Mouse (Mus musculus) hindbrain, embryonic 10.5 days (tissue): Measurements from ENCODE around the gene Apba2. TPM values are rescaled to one million over a fixed set of nuclear protein-coding genes. Genes with fewer than 3 reads are reported as not detected.

Source experiments
- DNase-seq: peaks from one replicate; pipeline ENCODE4 v3.0.0-alpha.2; 2017; ENCODE audit warnings: low spot score
- H3K27ac ChIP-seq: fragments of 300-500 bp; sonication (generic); 2 replicates; pipeline ENCODE4 v1.5.1; 2016; ENCODE audit warnings: mild to moderate bottlenecking, moderate library complexity
- H3K27me3 ChIP-seq: fragments of 300-500 bp; sonication (generic); 2 replicates; pipeline ENCODE4 v1.6.1; 2016; ENCODE audit warnings: mild to moderate bottlenecking; ENCODE audit not compliant: poor library complexity, insufficient read depth, severe bottlenecking
- H3K36me3 ChIP-seq: fragments of 300-500 bp; sonication (generic); 2 replicates; pipeline ENCODE4 v1.6.1; 2016; ENCODE audit warnings: mild to moderate bottlenecking, moderate library complexity
- H3K4me1 ChIP-seq: fragments of 300-500 bp; sonication (generic); replicated peaks from 2 replicates; pipeline ENCODE4 v1.6.1; 2016; ENCODE audit warnings: mild to moderate bottlenecking
- H3K4me3 ChIP-seq: fragments of 300-500 bp; sonication (generic); 2 replicates; pipeline ENCODE4 v1.5.1; 2016; ENCODE audit warnings: mild to moderate bottlenecking, moderate library complexity
- H3K9me3 ChIP-seq: fragments of 300-500 bp; sonication (generic); 2 replicates; pipeline ENCODE4 v1.6.1; 2016; ENCODE audit warnings: mild to moderate bottlenecking, moderate library complexity
- WGBS: fragments of 180-500 bp; shearing (Covaris S2); methylation state at CpG from one replicate; pipeline ENCODE4 v1.1.7; 2016; 5-methylcytosine and 5-hydroxymethylcytosine counted together
- polyA plus RNA-seq: library from polyadenylated mRNA; unstranded; fragments of >200 nt; fragmentation: Nextera tagmentation; extraction: Ambion mirVana; gene quantifications from 2 replicates; pipeline ENCODE4 v1.2.1, GENCODE M21; 2016

Gene Apba2
- polyA plus RNA-seq, 1 experiment from 2014 or later, result 88.9 TPM

DNA sequence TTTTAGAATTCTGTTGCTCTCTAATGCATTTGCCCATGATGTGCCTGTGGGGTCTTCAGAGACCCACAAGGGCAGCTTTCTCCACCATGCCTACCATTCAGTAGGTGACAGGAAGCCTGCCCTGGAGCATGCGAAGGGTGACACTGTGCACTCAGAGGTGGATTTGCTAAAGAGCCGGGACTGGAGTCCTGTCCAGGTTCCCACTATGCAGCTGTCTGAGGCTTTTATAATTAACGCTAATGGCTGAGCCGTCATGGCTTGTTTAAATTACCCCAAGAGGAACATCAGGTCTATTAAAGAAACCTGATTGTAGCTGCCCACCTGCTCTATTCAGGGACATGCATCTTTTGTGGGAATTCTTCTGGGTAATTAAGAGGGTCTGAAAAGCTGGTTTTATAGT is 78.4 kb downstream of the Apba2 start:
- H3K9me3 ChIP-seq, result no peaks in the 10 kb centered on the region
- DNase-seq, result no peak
- 67% methylated on average over 4 of the region's 4 CpGs for WGBS

DNA sequence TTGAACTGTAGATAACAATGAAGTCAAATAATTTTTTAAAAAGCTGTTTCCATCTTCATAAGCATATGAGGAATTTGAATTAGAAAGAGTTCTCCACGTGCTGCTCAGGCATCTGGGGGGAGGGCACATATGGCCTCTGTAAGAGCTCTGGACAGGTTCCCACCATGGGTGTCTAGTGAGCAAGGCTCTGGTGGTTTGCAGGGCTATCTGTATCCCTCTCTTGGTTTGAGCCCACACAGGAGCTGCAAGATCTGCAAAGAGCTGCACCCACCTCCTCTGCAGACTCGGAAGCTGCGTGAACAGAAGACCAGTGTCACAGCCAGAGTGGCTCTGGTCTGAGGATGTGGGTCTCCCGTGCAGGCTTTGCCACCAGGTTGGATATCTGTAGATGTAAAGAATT is 78.8 kb downstream of the Apba2 start:
- H3K27ac ChIP-seq, result peak overlapping the region; percentile 35; the same call in 1 of the 2 replicates
- no peaks in the 10 kb centered on the region for H3K36me3 ChIP-seq
- H3K4me3 ChIP-seq, result no peak overlapping the region
- H3K4me1 ChIP-seq, result peaks cover 20% of the 10 kb centered on the region
- no peaks in the 10 kb centered on the region for H3K27me3 ChIP-seq
- DNase-seq, result no peak
- no peaks in the 10 kb centered on the region for H3K9me3 ChIP-seq
- WGBS, result 78% methylated on average over 4 of the region's 4 CpGs

More for the DNA sequence above, 78.4 kb downstream of the Apba2 start:
- Histone ChIP-seq H3K36me3 (no peaks in the 10 kb centered on the region), H3K4me3 (no peak overlapping the region), H3K27ac (peak overlapping the region; percentile 35; the same call in 1 of the 2 replicates), H3K4me1 (peaks cover 20% of the 10 kb centered on the region), H3K27me3 (no peaks in the 10 kb centered on the region)

DNA sequence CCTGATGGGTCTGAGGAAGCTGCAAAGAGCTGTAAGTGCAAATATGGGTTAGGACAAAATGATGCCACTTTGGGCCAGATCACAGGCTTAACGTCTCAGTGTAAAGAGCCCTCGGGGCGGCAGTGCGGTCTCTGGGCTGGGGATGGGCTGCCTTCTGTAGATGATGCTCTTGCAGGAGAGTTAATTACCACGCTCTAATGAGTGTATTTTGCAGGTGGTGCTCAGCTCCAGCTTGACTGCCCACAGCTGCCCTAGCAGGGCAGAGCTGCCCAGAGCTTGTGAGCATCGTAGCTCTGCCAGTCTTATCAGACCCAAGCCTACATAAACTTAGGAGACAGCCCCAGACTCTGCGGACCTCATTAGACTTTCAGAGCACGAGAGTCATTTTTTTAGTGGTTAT is 80.9 kb downstream of the Apba2 start:
- no peak overlapping the region for H3K27ac ChIP-seq
- DNase-seq, result no peak
- 83% methylated on average over 8 of the region's 8 CpGs for WGBS

DNA sequence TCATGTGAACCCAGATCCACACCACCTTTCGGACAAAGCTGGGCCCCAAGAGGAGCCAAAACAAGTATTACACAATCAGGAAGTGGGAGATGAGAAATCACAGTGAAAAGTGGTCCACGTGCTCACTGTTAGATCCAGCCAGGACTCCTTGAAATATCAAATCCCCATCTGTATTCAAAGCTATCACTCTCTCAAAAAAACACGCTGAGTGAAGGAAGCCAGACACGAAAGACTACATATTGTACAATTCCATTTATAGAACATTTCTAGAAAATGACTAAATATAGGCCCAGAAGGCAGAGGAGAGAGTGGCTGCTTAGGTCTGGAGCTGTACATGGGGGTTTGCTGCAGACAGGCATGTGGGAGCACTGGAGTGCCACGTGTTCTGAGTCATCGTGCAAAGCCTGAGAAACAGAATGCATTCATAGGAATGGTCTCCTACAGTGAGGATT is 82.2 kb downstream of the Apba2 start:
- Histone ChIP-seq H3K27me3 (no peaks in the 10 kb centered on the region), H3K4me1 (peaks cover 20% of the 10 kb centered on the region), H3K4me3 (no peak overlapping the region), H3K36me3 (no peaks in the 10 kb centered on the region), H3K27ac (no peak overlapping the region), H3K9me3 (no peaks in the 10 kb centered on the region)
- no peak for DNase-seq
- WGBS, result 92% methylated on average over 6 of the region's 6 CpGs

More for the DNA sequence above, 80.9 kb downstream of the Apba2 start:
- Histone ChIP-seq H3K9me3 (no peaks in the 10 kb centered on the region), H3K4me3 (no peak overlapping the region), H3K27me3 (no peaks in the 10 kb centered on the region), H3K4me1 (peaks cover 20% of the 10 kb centered on the region), H3K36me3 (no peaks in the 10 kb centered on the region)

DNA sequence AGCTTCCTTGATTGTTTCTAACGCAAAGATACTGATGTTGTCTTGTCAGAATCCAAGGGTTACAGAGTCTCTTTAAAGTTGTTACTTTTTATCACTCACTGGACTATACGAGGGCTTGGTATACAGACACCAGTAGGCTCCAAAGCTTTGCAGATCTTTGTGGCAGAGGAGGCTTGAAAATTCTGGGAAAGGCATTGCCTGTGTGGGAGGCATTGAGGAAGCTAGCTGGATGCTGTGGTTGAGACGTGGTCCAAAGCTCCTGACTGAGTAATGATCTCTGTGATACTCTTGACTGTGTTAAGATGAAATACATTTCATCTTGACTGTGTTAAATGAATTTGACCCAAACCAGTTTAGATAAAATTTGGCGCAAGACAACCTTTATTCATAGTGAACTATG is 84.6 kb downstream of the Apba2 start:
- no peak overlapping the region for H3K27ac ChIP-seq
- H3K4me3 ChIP-seq, result no peak overlapping the region
- H3K4me1 ChIP-seq, result peaks cover 1% of the 10 kb centered on the region; the same call in 1 of the 2 replicates
- 95% methylated on average over 4 of the region's 4 CpGs for WGBS
- H3K27me3 ChIP-seq, result no peaks in the 10 kb centered on the region
- H3K9me3 ChIP-seq, result 0 out of 2 replicates have a peak, but pooled peaks cover under 1% of the 10 kb centered on the region
- no peak for DNase-seq
- no peaks in the 10 kb centered on the region for H3K36me3 ChIP-seq

DNA sequence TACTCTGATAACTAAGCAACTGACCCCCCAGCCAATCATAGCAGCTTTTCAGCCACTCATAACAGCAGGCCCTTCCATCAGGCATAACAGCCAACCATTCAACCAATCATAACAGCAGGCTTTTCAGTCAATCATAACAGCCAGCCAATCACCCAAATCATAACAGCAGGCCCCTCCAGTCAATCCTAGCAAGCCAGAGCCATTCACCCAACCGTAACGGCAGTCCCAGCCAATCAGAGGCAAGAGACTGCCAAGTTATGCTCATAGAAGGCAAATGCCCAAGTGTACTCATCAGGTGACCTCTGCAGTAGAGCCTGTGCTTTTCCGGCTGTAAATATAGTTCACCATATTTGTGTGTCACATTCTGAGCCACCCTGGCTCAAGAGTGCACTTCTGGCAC is 85.1 kb downstream of the Apba2 start:
- no peak for DNase-seq
- Histone ChIP-seq H3K4me1 (no peaks in the 10 kb centered on the region), H3K4me3 (no peak overlapping the region), H3K9me3 (0 out of 2 replicates have a peak, but pooled peaks cover 4% of the 10 kb centered on the region), H3K36me3 (no peaks in the 10 kb centered on the region), H3K27me3 (no peaks in the 10 kb centered on the region), H3K27ac (no peak overlapping the region)
- 94% methylated on average over 3 of the region's 3 CpGs for WGBS

DNA sequence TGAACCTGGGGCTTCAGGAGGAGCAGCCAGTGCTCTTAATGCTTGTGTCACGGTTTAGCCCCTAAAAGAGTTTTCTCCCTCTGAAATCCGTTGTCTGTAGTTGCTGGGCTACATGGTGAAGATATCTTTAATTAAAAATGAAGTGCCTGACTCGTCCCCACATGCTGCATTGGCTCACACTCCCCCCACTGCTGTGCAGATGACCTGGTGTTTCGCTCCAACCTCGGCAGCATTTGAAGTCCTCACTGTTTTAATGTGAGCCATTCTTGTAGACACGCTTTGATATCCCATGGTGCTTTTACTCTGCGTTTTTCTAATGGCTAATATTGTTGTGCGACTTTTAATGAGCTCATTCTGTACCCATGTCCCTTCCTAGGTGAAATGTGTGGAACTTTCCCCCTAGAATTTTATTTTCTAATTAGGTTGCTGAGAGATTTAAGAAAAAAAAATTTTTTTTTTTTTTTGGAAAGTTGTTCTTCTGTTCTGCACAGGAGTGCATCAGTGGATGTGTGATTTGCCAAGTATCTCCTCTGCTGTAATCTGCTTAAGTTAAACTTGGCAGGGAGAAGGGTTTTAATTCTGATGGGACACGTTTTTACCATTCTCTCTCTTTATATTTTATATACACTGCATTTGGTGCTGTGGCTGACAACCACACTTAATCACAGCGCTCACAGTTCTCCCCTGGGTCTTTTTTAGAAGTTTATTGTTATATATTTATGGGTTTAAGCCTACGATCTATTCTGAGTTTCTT is 87.3 kb downstream of the Apba2 start:
- no peaks in the 10 kb centered on the region for H3K4me1 ChIP-seq
- 0 out of 2 replicates have a peak, but pooled peaks cover 4% of the 10 kb centered on the region for H3K9me3 ChIP-seq
- H3K27me3 ChIP-seq, result no peaks in the 10 kb centered on the region
- DNase-seq, result no peak
- WGBS, result 75% methylated on average over 11 of the region's 11 CpGs
- no peaks in the 10 kb centered on the region; the same call in 1 of the 2 replicates for H3K36me3 ChIP-seq
- H3K27ac ChIP-seq, result no peak overlapping the region
- H3K4me3 ChIP-seq, result no peak overlapping the region

DNA sequence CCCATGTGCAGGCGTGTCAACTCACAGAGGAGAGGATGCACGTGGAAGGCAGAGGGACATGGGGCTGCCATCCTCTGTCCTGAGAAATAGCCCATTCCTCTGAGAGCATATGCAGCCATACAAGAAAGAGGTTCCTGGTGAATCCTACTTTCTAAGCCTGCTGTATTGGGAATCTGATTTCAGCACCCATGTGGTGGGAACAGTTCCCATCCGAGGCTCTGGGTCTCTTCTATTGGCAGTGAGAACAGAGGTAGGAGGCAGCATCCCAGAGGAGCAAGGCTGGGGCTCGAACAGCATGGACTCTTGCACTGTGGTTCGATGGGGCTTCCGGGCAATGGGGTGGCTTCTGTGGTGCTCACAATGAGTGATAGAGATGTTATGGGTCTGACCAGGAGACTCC is 93.8 kb downstream of the Apba2 start:
- Histone ChIP-seq H3K27me3 (no peaks in the 10 kb centered on the region), H3K4me1 (0 out of 2 replicates have a peak, but pooled peaks cover 5% of the 10 kb centered on the region), H3K27ac (no peak overlapping the region), H3K9me3 (0 out of 2 replicates have a peak, but pooled peaks cover 4% of the 10 kb centered on the region), H3K4me3 (no peak overlapping the region), H3K36me3 (peaks cover 2% of the 10 kb centered on the region; the same call in 1 of the 2 replicates)
- 74% methylated on average over 6 of the region's 6 CpGs for WGBS
- DNase-seq, result no peak

DNA sequence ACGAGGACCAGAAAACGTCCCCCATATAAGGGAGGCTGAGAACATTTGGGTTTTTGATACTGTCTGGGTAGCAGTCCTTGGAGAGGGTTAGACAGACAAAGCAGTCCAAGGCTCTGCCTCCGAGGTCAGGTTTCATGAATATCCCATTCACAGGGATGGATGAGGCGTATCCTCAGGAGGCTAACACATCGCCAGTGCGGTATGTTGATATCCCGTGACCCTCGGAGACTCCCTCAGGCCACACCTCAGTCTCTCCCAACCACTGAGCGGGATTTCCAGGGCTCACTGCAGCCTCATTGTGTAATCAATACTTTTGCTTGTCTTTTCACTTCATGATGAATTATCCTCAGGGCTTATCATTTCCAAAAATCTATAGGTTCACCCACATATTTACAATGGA is 95.1 kb downstream of the Apba2 start:
- no peaks in the 10 kb centered on the region for H3K9me3 ChIP-seq
- no peak overlapping the region for H3K27ac ChIP-seq
- 0 out of 2 replicates have a peak, but pooled peaks cover 5% of the 10 kb centered on the region for H3K4me1 ChIP-seq
- peaks cover 2% of the 10 kb centered on the region; the same call in 1 of the 2 replicates for H3K36me3 ChIP-seq
- no peak for DNase-seq
- WGBS, result 65% methylated on average over 9 of the region's 9 CpGs
- H3K4me3 ChIP-seq, result no peak overlapping the region
- no peaks in the 10 kb centered on the region for H3K27me3 ChIP-seq

DNA sequence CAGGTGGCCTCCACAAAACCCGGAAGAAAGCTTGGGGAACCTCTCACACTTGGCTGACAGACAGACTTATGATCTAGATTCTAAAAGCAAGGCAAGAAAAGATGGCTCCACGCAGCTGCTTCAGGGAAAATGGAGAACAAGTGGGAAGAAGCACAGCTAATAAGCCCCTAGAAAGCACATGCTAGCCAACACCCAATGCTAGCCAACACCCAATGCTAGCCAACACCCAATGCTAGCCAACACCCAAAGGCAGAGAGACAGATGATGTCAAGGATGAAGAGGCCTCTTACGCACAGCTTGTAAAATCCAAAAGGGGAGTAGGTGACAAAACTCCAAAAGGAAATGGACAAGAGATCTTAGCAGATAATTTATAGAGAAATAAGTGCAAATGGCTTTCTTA is 108.4 kb downstream of the Apba2 start:
- Histone ChIP-seq H3K27me3 (no peaks in the 10 kb centered on the region), H3K4me1 (no peaks in the 10 kb centered on the region), H3K27ac (no peak overlapping the region), H3K9me3 (no peaks in the 10 kb centered on the region), H3K36me3 (peaks cover 12% of the 10 kb centered on the region; the same call in 1 of the 2 replicates), H3K4me3 (no peak overlapping the region)
- 86% methylated on average over 3 of the region's 3 CpGs for WGBS
- DNase-seq, result no peak

DNA sequence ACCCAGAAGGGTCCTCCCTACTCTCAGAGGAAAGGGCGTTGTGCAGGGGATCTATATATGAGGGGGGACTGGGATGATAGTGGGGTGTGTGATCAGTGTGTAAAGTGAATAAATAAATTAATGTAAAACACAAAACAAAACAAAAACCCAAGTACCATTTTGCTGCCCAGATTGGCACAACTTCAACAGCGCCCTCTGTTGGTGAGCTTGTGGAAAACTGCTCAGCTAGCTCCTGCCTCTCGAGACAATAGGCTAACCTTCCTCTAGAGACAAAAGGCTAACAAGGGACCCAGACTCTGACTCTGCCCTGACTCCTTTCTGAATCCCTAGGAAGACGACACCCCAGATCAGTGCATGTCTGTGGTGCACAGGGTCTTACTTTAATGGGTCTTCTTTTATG is 109.4 kb downstream of the Apba2 start:
- no peaks in the 10 kb centered on the region for H3K4me1 ChIP-seq
- H3K36me3 ChIP-seq, result peaks cover 12% of the 10 kb centered on the region; the same call in 1 of the 2 replicates
- no peak overlapping the region for H3K27ac ChIP-seq
- no peaks in the 10 kb centered on the region for H3K9me3 ChIP-seq
- DNase-seq, result no peak
- no peaks in the 10 kb centered on the region for H3K27me3 ChIP-seq
- 62% methylated on average over 4 of the region's 4 CpGs for WGBS
- H3K4me3 ChIP-seq, result no peak overlapping the region

DNA sequence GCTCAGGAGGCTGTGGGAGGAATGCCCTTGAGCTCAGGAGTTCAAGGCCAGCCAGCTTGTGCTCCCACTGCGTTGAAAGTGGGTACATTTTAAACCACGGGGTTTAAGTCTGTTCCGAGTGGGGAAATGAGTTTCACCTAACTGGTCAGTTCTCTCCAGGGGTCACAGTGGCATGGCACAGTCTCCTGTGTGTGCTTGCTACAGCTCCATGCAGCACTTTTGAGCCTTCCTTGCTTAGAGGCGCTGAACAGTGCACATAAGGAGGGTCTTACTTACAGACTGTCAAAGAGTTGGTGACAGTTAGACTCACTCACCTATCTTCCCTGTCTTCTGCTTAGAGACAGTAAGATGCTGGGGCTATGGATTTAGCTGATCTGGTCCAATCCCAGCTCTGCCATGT is 117.8 kb downstream of the Apba2 start:
- H3K27ac ChIP-seq, result no peak overlapping the region
- H3K4me3 ChIP-seq, result no peak overlapping the region
- 95% methylated on average over 4 of the region's 4 CpGs for WGBS
- no peaks in the 10 kb centered on the region for H3K27me3 ChIP-seq
- DNase-seq, result no peak
- no peaks in the 10 kb centered on the region for H3K9me3 ChIP-seq
- 0 out of 2 replicates have a peak, but pooled peaks cover 12% of the 10 kb centered on the region for H3K4me1 ChIP-seq
- H3K36me3 ChIP-seq, result no peaks in the 10 kb centered on the region

DNA sequence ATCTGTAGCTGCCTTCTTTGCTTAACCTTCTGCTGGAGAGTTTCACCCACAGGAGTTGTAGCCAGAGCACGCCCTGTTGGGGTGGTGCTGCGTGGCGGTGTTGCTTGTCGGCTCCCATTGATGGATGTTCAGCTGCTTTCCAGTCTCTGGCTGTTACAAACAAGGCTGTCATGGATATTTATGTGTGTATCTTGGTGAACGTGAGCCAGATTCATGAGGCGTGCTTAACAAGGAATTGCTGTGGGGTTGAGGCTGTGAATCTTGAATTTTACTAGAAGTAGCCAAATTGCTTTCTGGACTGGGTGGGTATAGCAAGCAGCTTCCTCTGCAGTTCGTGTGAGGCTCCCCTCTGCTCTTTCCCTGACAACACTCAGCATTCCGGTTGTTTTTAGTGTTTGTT is 125.0 kb downstream of the Apba2 start:
- Histone ChIP-seq H3K4me3 (no peak overlapping the region), H3K4me1 (peaks cover 22% of the 10 kb centered on the region), H3K36me3 (no peaks in the 10 kb centered on the region), H3K27ac (no peak overlapping the region), H3K9me3 (peaks cover 7% of the 10 kb centered on the region; the same call in 1 of the 2 replicates), H3K27me3 (no peaks in the 10 kb centered on the region)
- 87% methylated on average over 8 of the region's 8 CpGs for WGBS
- DNase-seq, result no peak
